Mouse (Mus musculus) heart, embryonic 13.5 days (tissue): ENCODE results near the gene Arsg. TPM values are rescaled to one million over a fixed set of nuclear protein-coding genes. Genes with fewer than 3 reads are reported as not detected.

ENCODE experiments used
- ATAC-seq: fragments of 200-750 bp; cut with Nextera tagmentation; 2 replicates; pipeline ENCODE4 v1.8.0; 2017; ENCODE audit warnings: moderate TSS enrichment; ENCODE audit not compliant: insufficient number of reproducible peaks, low FRiP score, low TSS enrichment; ENCODE audit errors: extremely low read depth
- H3K27ac ChIP-seq: fragments of 300-500 bp; sonication (generic); replicated peaks from 2 replicates; pipeline ENCODE4 v1.5.1; 2015; ENCODE audit warnings: moderate library complexity, mild to moderate bottlenecking, inconsistent platforms
- H3K27me3 ChIP-seq: fragments of 300-500 bp; sonication (generic); replicated peaks from 2 replicates; pipeline ENCODE4 v1.6.1; 2015; ENCODE audit warnings: mild to moderate bottlenecking, inconsistent platforms
- H3K36me3 ChIP-seq: fragments of 300-500 bp; sonication (generic); 2 replicates; pipeline ENCODE4 v1.6.1; 2015; ENCODE audit warnings: mild to moderate bottlenecking, inconsistent platforms
- H3K4me1 ChIP-seq: fragments of 300-500 bp; sonication (generic); 2 replicates; pipeline ENCODE4 v1.6.1; 2015; ENCODE audit warnings: inconsistent platforms
- H3K4me2 ChIP-seq: fragments of 300-500 bp; sonication (generic); 2 replicates; pipeline ENCODE4 v1.6.1; 2015; ENCODE audit warnings: inconsistent platforms, mild to moderate bottlenecking, moderate library complexity
- H3K4me3 ChIP-seq: fragments of 300-500 bp; sonication (generic); 2 replicates; pipeline ENCODE4 v1.5.1; 2015; ENCODE audit warnings: moderate library complexity, mild to moderate bottlenecking, inconsistent platforms
- H3K9ac ChIP-seq: fragments of 300-500 bp; sonication (generic); 2 replicates; pipeline ENCODE4 v1.6.1; 2015; ENCODE audit warnings: inconsistent platforms, mild to moderate bottlenecking, moderate library complexity
- H3K9me3 ChIP-seq: fragments of 300-500 bp; sonication (generic); 2 replicates; pipeline ENCODE4 v1.6.1; 2016; ENCODE audit warnings: inconsistent platforms
- WGBS: fragments of 180-500 bp; shearing (Covaris S2); methylation state at CpG from one replicate; pipeline ENCODE4 v1.1.7; 2015; ENCODE audit warnings: mixed read lengths; 5-methylcytosine and 5-hydroxymethylcytosine counted together
- polyA plus RNA-seq: library from polyadenylated mRNA; unstranded; fragments of >200 nt; fragmentation: Nextera tagmentation; extraction: Ambion mirVana; gene quantifications from 2 replicates; pipeline ENCODE4 v1.2.1, GENCODE M21; 2015

Gene Arsg
- polyA plus RNA-seq, 1 experiment from 2014 or later: 3.8 TPM

GRCm38 (mm10) chr11:109470170-109470569 lies 3.0 kb upstream of the Arsg start:
- ATAC-seq: no peak
- WGBS: 68% methylated on average over 9 of the region's 9 CpGs
- Histone ChIP-seq H3K4me3 (no peak overlapping the region), H3K4me1 (peaks cover 39% of the 10 kb centered on the region), H3K9me3 (no peaks in the 10 kb centered on the region), H3K27ac (no peak overlapping the region), H3K27me3 (peaks cover 5% of the 10 kb centered on the region; the same call in 1 of the 2 replicates), H3K9ac (no peak overlapping the region), H3K4me2 (peak overlapping the region; percentile 90), H3K36me3 (no peaks in the 10 kb centered on the region)

DNA sequence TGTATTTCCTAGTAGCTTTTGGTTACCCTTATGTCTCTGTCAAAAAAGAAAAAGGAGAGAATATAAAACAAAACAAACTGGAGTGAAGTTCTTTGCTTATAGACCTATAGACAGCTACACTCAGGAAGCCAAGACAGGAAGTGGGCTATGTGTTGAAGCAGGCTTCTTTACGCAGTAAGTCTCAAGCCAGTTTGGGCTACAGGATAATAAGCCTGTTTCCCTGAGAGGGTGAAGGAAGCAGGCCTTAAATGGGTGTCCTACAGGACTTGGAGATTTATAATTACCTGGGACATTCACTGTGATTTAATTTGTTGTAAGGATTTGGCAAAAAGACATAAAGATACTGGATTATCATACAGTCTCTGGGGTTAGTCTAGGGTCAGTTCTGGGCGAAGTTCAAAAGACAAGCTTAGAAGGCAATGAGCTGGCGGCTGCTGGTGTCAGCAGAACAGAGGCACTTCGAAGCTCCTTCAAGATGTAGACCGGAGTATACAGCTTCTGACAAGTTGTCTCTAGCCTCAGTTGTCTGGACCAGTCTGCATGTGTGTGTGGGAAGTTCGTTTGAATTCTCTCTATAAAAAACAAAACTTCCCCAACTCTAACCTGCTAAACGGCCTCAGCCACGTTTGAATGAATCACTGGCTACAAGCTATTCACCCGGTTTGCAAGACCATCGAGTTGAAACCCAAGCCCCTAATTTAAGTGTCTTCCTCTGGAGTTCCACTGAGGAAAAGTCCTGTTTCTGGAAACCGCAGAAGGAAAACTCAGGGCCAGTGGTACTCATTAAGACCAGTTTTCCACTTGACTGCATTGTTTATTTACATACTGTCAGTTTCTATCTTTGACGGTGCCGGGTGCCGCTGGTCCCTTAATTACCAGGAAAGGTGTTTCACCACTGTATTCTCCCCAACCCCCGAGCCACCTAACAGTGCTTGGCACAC lies 2.0 kb upstream of the Arsg start:
- Histone ChIP-seq H3K9me3 (no peaks in the 10 kb centered on the region), H3K27me3 (peaks cover 11% of the 10 kb centered on the region), H3K4me3 (peak overlapping the region; percentile 87), H3K4me2 (peak overlapping the region; percentile 90), H3K4me1 (peaks cover 40% of the 10 kb centered on the region), H3K36me3 (no peaks in the 10 kb centered on the region), H3K27ac (no peak overlapping the region), H3K9ac (peak overlapping the region; percentile 92)
- 26% methylated on average over 15 of the region's 15 CpGs for WGBS
- ATAC-seq: no peak

- peak overlapping the region; percentile 87 for H3K4me3 ChIP-seq
- peaks cover 16% of the 10 kb centered on the region for H3K27me3 ChIP-seq
- no peaks in the 10 kb centered on the region for H3K9me3 ChIP-seq
- WGBS: under 1% methylated on average over 33 of the region's 33 CpGs
- H3K27ac ChIP-seq: peak overlapping the region; percentile 89
- peak overlapping the region; percentile 92 for H3K9ac ChIP-seq
- H3K4me1 ChIP-seq: peaks cover 44% of the 10 kb centered on the region
- peak overlapping the region; percentile 90 for H3K4me2 ChIP-seq
- no peaks in the 10 kb centered on the region for H3K36me3 ChIP-seq
- no peak for ATAC-seq
Observed at GRCm38 (mm10) chr11:109472171-109472691, 943 bp upstream of the Arsg start.

GRCm38 (mm10) chr11:109472821-109473170 lies 378 bp upstream of the Arsg start:
- Histone ChIP-seq H3K9me3 (no peaks in the 10 kb centered on the region), H3K4me1 (peaks cover 44% of the 10 kb centered on the region), H3K36me3 (no peaks in the 10 kb centered on the region), H3K4me3 (peak overlapping the region; percentile 87), H3K4me2 (peak overlapping the region; percentile 90), H3K27ac (peak overlapping the region; percentile 89), H3K27me3 (peaks cover 19% of the 10 kb centered on the region), H3K9ac (peak overlapping the region; percentile 92)
- ATAC-seq: 0 out of 2 replicates have a peak, but pooled peaks have one; percentile 29
- under 1% methylated on average over 13 of the region's 13 CpGs for WGBS

DNA sequence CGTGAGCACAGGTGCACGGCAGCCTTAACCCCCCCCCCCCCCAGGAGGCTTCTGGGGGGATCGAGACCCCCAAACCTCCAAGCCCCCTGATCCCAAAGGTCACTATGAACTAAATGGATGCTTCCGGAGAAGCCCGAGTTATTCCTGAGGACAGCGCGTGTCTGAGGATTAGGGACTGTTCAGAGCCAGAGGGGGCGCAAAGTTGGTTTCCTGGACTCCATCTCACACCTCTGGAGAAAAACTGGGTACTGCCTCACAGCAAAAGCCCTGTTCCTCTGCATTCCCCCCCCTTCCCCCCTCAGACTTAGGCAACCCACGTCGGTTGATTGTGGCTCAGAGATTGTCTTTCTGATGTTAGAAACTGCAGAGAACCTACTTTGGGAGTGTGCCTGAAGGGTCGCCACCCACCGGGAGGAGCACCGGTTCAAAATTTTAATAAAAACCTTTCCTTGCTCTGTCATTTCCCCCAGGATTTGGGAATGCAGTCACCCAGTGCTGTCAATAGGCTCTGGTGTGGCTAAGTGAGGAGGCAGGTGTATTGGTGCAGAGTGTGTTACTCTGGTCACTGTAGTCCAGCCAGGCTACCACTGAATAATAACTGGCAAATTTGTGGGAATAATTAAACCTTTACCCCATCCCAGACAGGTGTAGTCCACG lies 1.0 kb downstream of the Arsg start:
- no peaks in the 10 kb centered on the region for H3K9me3 ChIP-seq
- peaks cover 19% of the 10 kb centered on the region for H3K27me3 ChIP-seq
- H3K9ac ChIP-seq: peak overlapping the region; percentile 92
- peak overlapping the region; percentile 89 for H3K27ac ChIP-seq
- no peak for ATAC-seq
- peaks cover 45% of the 10 kb centered on the region for H3K4me1 ChIP-seq
- peak overlapping the region; percentile 90 for H3K4me2 ChIP-seq
- 12% methylated on average over 14 of the region's 14 CpGs for WGBS
- H3K4me3 ChIP-seq: peak overlapping the region; percentile 87
- no peaks in the 10 kb centered on the region for H3K36me3 ChIP-seq

- H3K4me3 ChIP-seq: no peak overlapping the region
- no peaks in the 10 kb centered on the region for H3K36me3 ChIP-seq
- no peak for ATAC-seq
- H3K9me3 ChIP-seq: no peaks in the 10 kb centered on the region
- H3K9ac ChIP-seq: no peak overlapping the region
- H3K27me3 ChIP-seq: peaks cover 19% of the 10 kb centered on the region
- no peak overlapping the region for H3K4me2 ChIP-seq
- WGBS: 83% methylated on average over 13 of the region's 13 CpGs
- peaks cover 45% of the 10 kb centered on the region for H3K4me1 ChIP-seq
- H3K27ac ChIP-seq: no peak overlapping the region
Observed at GRCm38 (mm10) chr11:109474836-109475235, 1.7 kb downstream of the Arsg start.

GRCm38 (mm10) chr11:109475717-109476116 lies 2.5 kb downstream of the Arsg start:
- Histone ChIP-seq H3K27ac (no peak overlapping the region), H3K4me1 (peaks cover 38% of the 10 kb centered on the region), H3K4me3 (no peak overlapping the region), H3K4me2 (no peak overlapping the region), H3K9ac (no peak overlapping the region), H3K9me3 (no peaks in the 10 kb centered on the region), H3K27me3 (peaks cover 19% of the 10 kb centered on the region), H3K36me3 (no peaks in the 10 kb centered on the region)
- ATAC-seq: no peak
- WGBS: 81% methylated on average over 4 of the region's 4 CpGs

DNA sequence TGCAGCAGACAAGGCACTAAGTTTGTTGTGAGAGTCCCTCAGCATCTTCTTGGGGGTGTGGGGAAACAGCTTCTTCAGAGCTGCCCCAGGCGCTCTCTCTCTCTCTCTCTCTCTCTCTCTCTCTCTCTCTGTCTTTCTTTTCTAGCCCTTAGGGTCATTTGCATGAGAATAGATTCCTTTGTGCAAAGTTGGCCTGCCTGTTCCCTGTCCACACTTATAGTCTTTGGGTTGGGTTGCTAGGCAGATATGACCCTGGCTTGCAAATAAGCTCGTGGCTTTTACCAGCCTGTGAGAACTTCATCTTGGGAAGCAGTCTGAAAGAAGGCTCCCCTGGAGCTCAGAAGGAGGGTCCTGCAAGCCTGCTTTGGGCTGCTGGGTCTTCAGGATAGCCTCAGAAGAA lies 3.1 kb downstream of the Arsg start:
- H3K4me3 ChIP-seq: no peak overlapping the region
- no peak for ATAC-seq
- H3K36me3 ChIP-seq: no peaks in the 10 kb centered on the region
- peaks cover 19% of the 10 kb centered on the region for H3K27me3 ChIP-seq
- H3K4me2 ChIP-seq: no peak overlapping the region
- no peaks in the 10 kb centered on the region for H3K9me3 ChIP-seq
- H3K9ac ChIP-seq: 0 out of 2 replicates have a peak overlapping the region, but pooled peaks have one; percentile 33
- H3K4me1 ChIP-seq: peaks cover 33% of the 10 kb centered on the region
- 60% methylated on average over 2 of the region's 2 CpGs for WGBS
- H3K27ac ChIP-seq: no peak overlapping the region

GRCm38 (mm10) chr11:109476653-109477052 lies 3.5 kb downstream of the Arsg start:
- H3K9me3 ChIP-seq: no peaks in the 10 kb centered on the region
- 42% methylated on average over 6 of the region's 6 CpGs for WGBS

DNA sequence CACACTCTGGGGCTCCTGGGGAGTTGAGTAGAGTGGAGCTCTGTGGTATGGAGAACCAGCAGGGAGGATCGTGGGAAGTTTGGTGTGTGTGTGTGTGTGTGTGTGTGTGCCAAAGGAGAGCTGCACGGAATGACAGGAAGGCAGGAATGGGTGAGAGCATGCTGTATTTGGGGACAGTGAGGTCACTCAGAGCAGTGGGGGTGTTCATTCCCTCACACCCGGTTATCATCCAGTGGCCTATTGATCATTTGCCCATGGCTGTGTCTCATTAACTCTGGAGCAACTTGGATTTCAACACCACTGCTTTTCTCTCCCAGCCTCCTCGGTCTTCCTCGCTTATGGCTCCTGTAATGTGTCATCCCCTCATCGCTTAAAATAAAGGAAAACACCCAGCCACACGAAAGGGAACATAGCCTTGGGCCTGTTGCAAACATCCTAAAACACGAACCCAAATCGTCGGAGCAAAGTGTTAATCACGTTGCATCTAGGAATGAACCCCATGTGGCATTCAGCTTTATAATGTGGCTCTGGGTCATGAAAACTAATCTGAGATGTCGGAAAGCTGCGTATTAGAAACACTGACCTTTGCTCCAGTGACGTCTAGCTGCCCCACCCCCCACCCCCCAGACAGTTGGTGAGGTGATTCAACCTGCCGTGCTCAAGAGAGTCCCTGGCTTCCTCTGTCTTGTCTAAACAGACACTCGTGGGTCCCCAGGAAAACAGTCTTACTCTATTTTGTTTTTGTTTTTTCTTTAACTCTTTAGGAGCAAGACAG lies 4.6 kb downstream of the Arsg start:
- no peaks in the 10 kb centered on the region for H3K9me3 ChIP-seq
- peaks cover 24% of the 10 kb centered on the region for H3K4me1 ChIP-seq
- peak overlapping the region; percentile 14; the same call in 1 of the 2 replicates for H3K9ac ChIP-seq
- H3K4me3 ChIP-seq: no peak overlapping the region
- no peak overlapping the region for H3K27ac ChIP-seq
- H3K4me2 ChIP-seq: no peak overlapping the region
- no peak for ATAC-seq
- no peaks in the 10 kb centered on the region for H3K36me3 ChIP-seq
- H3K27me3 ChIP-seq: peaks cover 19% of the 10 kb centered on the region
- 51% methylated on average over 16 of the region's 16 CpGs for WGBS

More at GRCm38 (mm10) chr11:109476653-109477052, 3.5 kb downstream of the Arsg start:
- no peak overlapping the region for H3K4me2 ChIP-seq
- peaks cover 19% of the 10 kb centered on the region for H3K27me3 ChIP-seq
- H3K36me3 ChIP-seq: no peaks in the 10 kb centered on the region
- 0 out of 2 replicates have a peak overlapping the region, but pooled peaks have one; percentile 33 for H3K9ac ChIP-seq
- no peak overlapping the region for H3K27ac ChIP-seq
- peaks cover 29% of the 10 kb centered on the region for H3K4me1 ChIP-seq
- ATAC-seq: no peak
- H3K4me3 ChIP-seq: no peak overlapping the region
